Mouse (Mus musculus): ENCODE data around the gene Eif3l.
A peak's percentile ranks its signal among the peaks of the same experiment; 100 is the strongest.

Gene Eif3l

DNA sequence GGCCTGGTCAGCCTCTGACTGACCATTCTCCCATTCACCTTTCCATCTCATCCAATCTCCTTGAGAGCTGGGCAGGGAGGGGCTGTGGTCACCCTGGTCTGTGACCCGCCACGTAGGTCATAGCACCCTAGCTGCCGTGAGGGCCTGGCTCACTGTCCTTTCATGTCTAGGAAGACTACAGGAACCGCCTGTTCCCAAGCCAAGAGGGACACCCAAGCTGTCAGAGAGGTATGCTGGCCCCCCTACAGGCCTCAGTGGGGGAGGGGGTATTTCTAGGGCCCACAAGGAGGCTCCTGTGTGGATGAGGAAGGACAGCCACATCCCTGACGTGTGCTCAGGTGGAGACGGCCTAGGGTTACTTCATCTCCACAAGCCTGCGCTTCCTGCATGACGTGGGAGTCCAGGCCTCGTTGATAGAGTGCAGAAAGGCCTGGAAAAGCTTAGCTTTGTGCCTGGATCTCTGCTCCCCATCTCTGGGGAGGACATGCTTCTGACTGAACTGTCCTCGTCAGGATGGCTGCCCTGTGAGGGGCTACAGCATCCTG is 49.4 kb downstream of the Eif3l start:
- no peak for DNase-seq (ENCODE audit: low spot score in 2 of 2)

DNA sequence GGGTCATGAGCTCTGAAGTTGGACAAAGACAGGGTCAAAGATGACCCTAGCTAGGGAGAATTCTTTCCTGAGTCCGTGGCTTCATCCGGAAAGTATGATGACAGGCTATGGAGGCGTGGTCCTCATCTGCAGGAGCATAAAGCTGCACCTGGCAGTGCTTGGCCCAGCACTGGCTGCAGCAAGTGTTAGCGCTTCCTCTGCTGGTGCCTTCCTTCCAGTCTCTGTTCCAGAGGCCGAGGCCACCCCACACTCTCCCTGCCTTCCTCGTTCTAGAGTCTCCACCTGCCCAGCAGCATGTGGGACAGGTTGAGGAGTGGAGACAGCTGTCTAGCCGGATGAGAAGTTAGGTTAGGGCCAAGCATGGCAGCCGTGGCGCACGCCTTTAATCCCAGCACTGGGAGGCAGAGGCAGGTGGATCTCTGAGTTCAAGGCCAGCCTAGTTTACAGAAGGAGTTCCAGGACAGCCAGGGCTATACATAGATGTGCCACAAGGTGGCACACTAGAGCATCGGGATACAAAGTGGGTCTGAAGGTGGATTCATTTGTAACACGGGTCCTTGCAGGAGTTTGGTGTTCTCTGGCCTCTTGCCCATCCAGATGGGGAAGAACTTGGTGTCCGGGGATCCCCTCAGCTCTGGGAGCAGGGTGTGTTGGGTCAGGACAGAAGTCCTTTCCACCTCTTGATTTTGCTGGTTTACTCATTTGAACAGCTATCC is 51.4 kb downstream of the Eif3l start:
- no peak for DNase-seq (ENCODE audit: low spot score in 2 of 2)

DNA sequence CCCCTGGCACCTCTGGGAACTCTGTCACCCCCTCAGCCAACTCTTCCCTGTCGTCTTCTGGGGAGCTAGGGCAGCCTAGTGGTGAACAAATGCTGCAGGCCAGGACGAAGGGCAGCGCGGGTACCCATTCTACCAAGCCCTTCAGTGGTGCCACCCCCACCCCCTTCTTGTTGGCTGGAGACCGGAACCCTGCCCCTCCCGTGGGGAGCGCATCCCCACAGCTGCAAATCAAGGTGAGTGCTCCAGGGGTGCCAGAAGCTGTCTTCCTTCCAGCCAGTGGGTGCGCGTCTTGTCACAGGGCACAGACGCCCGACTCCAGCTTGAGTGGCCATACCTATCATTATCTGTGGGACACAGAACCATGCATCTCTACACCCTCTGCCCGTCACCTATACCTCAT is 52.1 kb downstream of the Eif3l start:
- no peak for DNase-seq (ENCODE audit: low spot score in 2 of 2)

DNA sequence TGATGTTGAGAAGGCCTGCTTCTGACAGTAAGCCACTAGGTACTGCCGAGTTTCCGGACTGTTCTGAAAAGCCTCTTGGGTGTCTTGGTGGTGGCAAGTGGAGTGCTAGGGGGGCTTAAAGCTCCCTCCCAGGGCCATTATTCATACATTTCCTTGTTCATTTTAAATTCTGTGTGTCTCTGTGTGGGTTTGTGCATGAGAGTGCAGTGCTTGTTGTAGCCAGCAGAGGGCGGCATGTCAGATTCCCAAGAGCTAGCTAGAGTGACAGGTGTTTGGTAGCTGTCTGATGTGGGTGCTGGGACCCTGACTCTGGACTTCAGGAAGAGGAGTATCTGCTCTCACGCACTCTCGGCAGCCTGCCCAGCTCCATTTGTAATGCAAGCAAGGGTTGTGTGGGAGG is 53.2 kb downstream of the Eif3l start:
- no peak for DNase-seq (ENCODE audit: low spot score in 2 of 2)

DNA sequence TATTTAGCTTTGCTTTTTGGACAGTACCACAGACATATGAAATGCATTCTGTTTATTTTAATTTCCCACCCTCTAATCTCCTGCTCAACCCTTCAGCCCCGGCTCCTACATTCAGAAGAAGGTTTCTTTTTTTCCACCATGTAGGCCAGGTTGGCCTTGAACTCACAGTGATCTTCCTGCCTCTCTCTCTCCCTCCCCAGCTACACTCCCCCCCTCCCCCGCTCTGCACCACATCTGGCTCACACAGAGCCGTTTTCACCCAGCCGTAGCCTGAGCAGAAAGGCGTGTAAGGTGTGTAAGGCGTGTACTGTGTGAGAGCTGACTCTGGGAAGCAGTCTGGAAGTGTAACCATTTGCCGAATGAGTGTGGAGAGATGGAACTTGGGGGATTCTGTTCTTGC is 54.3 kb downstream of the Eif3l start:
- DNase-seq (ENCODE audit: low spot score in 2 of 2): no peak

DNA sequence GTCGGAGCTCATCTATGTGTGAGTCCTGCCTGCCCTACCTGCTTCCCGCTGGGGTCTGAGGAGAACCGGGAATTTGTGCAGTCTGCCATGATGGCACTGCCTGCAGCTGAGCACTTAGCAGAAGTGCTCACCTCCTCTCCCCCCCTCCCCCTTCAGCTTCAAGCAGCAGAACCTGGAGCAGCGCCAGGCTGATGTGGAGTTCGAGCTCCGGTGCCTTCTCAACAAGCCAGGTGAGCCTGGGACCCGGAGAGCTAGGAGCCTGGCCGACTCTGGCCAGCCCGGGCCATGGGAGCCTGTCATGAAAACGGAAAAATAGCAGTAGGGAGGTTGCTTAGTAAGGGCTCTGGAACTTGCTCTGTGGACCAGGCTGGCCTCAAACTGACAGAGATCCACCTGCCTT is 55.8 kb downstream of the Eif3l start:
- no peak for DNase-seq (ENCODE audit: low spot score in 2 of 2)

DNA sequence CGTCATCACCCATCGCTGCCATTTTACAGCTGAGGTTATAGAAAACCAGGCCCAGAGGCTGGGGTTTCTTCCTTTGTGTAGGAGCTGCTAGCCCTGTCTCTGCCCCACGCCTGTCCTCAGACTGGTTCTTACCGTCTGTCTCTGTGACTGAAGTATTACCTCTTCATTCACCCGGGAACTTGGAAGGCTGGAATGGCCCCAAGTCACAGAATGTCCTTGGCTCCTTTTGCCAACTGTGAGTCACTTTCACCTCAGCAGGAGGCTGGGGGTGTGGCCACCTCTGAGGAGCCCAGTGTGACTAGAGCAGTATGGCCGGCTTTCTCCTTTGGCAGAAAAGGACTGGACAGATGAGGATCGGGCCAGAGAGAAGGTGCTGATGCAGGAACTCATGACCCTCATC is 56.5 kb downstream of the Eif3l start:
- DNase-seq (ENCODE audit: low spot score in 2 of 2): no peak

DNA sequence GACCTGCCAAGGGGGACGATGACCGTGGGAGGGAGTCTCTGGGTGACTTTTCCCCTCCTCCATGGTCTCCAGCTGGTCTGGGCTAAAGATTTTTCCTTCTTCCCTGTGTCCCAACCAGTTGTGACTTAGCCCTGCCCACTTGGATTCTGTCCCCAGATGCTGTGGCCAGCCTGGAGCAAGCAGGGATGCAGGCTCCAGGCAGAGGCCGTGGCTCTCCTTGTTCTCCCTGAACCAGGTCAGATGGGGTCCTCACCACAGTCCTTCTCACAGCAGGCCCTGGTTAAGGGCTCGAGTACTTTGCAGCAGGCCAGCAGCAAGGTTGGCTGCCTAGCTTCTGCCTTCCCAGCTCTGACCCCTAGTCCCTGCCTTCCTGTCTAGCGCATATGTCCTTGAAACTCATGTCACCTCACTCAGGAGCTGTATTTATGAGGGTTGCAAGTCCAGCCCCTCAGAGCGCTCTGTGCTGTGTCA is 58.2 kb downstream of the Eif3l start:
- no peak for DNase-seq (ENCODE audit: low spot score in 2 of 2)

DNA sequence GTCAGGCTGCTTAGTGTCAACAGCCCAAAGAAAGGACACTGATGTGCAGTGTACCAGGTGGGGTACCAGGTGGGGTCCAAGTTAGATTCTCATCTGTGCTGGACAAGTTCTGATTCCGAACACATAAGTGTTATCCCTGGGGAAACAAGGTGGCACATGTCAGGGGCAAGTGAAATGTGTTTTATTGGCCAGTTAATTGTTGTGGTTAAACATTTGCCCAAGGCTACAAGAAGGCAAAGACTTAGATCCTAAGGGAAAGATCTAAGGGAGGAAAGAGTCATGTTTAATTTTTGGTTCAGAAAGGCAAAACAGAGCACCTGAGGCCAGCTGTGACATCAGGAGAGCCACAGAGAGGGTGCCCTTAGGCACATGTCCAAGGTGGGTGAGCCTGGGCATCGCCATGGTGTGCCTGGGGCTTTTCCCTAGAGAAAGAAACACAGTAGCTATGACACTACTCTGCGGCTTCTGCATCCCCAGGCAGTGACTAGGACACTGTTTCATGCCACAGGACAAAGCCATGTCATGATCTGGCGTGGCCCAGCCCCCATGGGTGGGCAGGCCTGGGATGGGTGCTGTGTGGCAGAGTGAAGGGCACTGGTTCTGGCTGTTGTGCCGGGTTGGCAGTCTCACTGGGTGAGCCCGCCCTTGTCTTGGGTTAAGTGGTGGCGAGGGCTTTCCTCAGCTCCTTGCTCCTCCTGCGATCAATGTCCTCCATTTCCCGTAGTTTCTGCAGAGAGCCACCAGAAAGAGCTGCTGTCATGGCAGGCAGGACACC is 59.7 kb downstream of the Eif3l start:
- DNase-seq (ENCODE audit: low spot score in 2 of 2): no peak

DNA sequence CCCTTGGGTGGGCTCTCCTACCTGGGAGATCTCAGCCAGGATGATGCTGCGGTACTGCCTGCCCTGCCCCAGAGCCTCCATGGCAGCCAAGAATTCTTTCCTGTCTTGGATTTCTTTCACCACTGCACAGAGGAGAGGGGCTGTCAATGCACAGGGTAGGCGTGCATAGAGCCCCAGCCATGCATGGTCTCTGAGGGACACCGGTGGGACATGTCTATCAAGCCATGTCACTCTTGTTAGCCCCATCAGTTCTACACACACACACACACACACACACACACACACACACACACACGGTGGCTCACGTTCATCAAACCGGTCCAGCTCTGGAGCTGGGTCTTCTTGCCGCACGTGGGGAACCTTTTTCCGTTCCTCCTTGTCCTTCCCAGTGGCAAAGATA is 60.4 kb downstream of the Eif3l start:
- DNase-seq (ENCODE audit: low spot score in 2 of 2): no peak

DNA sequence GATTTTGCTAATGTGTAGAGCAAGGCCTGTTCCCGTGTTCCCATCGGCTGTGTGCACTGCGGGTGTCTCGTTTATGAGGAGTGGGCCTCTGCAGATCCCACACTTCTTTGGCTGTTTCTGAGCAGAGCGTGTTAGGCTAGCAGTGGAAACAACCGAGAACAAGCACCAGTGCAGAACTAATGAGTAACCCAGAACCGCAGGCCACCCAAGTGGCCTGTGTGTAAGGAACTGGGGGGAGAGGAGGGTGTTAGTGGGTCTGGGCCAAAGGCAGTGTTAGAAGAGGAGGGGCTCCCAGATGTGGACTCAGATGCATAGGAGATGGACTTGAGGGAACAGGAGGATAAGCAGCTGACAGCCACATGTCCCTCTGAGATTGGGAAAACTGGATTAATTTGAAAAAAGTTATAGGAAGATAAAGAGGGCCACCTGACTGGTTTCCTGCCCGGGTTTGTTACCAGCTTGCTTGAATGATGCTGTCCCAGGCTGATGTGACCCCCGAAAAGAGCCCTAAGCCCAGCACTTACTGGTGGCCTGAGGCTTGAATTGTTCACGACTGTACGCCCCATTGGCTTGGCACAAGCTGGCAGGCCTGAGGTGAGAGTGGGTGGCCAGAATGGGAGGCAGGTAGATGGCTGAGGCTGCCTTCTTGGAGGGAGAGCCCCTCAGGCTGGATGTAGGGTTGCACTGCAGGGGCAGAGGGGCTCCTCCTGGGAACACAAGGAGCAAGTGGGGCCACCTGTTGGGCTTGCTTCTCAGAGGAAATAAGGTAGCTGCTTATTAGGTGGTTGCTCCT is 61.0 kb downstream of the Eif3l start:
- DNase-seq (ENCODE audit: low spot score in 2 of 2): no peak

DNA sequence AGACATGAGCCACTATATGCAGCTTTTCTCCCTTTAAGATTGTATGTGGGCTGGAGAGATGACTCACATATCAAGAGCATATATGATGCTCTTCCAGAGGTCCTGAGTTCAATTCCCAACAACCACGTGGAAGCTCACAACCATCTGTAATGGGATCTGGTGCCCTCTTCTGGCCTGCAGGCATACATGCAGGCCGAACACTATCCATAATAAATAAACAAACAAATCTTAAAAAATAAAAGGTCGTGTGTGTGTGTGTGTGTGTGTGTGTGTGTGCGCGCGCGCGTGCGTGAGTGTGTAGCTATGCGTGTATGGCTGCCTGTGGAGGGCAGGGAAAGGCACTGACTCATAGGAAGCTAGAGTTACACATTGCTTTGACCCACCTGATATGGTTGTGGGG is 64.7 kb downstream of the Eif3l start:
- no peak for DNase-seq (ENCODE audit: low spot score in 2 of 2)

DNA sequence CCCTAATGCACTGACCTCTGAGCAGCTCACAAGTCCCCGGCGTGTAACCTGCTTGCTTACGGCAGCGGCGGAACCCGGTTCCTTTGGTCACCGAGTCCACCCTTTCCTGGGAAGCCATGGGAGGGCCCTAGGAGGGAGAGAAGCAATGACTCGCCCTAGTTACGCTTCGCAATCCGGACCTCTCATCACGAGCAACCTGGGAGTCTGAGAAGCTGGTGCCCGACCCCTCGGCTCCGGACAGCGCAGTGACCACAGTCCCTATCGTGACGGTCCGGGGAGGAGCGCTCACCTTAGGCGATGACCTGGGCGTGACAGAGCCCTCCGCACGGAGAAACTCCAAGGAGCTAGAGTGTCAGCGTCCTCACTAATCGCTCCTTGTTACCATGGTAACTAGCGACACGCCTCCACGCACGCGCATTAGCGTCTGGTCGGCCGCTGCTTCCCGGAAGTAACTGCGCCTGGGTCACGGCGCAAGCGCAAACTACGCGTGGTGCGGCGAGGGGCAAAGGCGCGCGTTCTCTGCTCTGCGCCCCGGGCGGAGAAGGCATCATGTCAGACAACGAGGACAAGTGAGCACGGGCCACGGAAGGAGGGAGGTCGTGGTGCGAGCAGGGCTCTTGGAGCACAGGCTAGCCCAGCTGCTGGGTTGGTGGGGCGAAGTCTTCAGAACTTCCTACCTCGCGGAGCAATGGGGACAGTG is 66.0 kb downstream of the Eif3l start, which contains the start of the genes Polr2f and 1700088E04Rik:
Polr2f (plus strand) TSS at position 144 of the 700 bp plus-strand sequence.
1700088E04Rik (minus strand) TSS at position 388 of the 700 bp plus-strand sequence.
- peak; percentile 92 to 93 for DNase-seq (ENCODE audit: low spot score in 2 of 2)

DNA sequence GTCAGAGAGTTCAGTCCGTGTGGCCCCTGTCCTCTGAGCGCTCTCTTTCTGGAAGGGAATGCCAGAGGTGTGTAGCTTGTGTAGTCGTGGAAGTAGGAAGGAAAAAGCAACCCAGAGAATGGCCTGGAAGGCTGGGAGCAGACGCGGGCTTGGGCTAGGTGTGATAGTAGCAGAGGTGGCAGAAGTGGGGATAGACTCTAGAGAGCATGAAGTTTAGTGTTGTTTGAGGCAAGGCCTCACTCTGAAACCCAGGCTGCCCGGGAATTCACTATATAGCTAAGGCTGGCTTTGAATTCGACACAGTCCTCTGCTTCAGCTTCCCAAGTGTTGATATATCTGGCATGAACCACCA is 66.6 kb downstream of the Eif3l start:
- no peak for DNase-seq (ENCODE audit: low spot score in 2 of 2)

DNA sequence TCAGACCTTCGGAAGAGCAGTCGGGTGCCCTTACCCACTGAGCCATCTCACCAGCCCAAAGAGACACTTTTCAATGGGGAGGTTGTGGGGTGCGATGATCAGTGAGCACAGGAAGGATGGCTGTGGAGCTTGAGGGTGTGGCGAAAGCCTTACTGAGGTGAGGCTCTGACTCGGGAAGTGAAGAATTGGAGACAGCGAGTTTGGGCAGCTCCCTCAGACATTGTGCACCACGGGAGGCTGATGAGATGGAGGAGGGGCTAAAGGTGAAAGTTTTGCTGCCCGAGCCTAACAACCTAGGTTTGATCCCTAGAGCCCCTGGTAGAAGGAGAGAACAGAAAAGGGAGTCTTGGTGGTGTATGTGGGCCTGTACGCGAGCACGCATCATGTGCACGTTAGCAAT is 68.3 kb downstream of the Eif3l start:
- no peak for DNase-seq (ENCODE audit: low spot score in 2 of 2)

Data from frontal cortex, postnatal 14 days (tissue).